Mouse (Mus musculus): ENCODE data around the gene Elk1. TPM values are rescaled to one million over a fixed set of nuclear protein-coding genes. Genes with fewer than 3 reads are reported as not detected.

Elk1 gene
- polyA plus RNA-seq (2012; rRNA removed): 10.7 and 11.4 TPM in 2 replicates

DNA sequence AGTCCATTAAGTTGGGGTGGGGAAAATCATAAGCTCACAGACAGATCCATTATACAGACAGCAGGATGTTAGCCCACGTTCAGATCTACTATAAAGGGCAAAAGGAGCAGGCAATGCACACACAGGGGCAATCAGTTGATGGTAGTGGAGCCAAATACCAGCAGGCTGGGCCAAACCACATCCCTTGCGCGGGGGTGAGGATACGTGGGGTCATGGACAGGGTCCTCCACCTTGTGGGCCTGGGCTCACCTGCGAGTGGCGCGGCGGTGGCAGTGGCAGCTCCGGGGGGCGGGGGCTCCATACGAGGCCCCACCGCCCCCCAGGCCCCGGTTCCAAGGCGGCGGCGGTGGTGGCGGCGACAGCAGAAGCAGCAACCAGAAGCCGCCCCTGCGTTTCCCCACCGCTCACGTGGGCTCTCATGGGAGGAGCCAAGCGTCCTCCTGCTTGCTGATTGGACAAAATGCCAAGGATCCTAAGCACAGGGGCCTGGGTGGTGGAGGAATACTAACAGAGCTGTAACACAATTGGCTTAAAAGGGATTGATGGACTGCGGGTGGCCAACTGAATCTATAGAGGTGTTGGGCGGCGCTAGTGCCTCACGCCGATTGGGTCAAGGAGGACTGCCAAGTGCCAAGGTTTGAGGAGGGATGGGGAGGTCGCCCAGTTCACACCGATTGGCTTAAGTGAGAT lies at the start of gene Elk1:
Gene Elk1 (minus strand): TSS at position 418 of the 690 bp plus-strand sequence.
- peak; percentile 42 for DNase-seq (ENCODE audit: low spot score)

- no peak for DNase-seq (ENCODE audit: low spot score)
Observed at GRCm38 (mm10) chrX:20980901-20981300, 30.5 kb upstream of the Elk1 start.

DNA sequence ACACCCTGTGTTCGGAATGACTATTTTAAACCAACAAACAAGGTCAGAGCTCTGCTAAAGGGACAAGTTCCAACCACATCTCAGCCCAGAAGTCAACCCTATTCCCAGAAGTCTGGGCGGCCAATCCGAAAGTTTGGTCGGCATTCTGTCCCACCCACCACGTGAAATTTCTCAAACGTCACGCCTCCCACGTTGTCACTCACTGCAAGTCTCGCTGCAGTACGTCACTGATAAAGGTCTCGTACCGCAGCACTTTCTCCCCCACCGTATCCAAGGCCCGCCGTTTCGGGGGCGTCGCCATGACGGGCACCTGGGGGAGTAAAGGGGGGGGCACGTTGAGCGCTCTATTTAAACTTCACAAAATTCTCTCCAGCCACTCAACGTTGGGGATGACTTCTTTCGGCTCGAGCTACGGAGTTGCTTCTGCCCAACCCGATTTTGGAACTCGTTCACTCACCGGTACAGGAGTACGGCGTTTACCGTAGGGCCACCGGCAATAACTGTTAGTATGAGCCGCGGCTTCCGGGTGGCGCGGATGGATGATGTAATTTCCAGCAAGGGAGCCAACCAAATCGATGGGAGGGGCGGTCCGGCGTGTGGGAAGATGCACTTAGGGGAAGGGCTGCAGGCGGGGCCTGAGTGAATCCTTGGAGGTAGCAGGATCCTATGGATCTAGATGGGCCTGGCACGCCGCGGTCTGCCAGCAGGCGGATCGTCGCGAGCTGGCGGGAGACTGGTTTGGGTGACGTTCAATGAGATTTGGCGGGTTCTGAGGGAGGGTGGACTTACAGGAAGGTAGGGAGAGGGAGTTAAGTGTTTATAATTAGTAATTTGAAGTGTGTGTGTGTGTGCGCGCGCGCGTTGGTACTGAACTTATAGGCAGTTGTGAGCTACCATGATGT lies 11.3 kb upstream of the Elk1 start, which contains the start of gene Uxt:
Gene Uxt (minus strand): TSS at position 541 of the 902 bp plus-strand sequence.
- peak; percentile 58 for DNase-seq (ENCODE audit: low spot score)

DNA sequence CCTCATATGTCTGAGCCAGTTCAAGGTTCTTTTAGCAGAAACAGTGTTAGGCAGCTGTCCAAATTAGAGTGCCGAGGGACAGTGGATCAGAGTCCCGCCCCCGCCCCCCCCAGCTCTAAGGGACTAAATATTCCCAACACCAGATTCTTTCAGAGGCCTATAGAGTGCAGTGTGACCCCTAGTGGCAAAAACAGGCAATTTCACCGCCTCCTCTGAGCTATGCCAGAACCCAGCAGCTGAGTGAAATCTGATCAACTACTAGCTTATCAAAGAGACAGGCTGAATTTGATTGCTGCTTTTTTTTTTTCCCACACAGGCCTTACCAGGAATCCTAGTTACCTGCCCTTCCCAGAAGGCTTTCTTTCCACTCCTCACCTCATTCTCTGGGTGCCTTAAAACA lies 4.4 kb downstream of the Elk1 start:
- no peak for DNase-seq (ENCODE audit: low spot score)

GRCm38 (mm10) chrX:20931963-20932362 lies 18.4 kb downstream of the Elk1 start:
- DNase-seq (ENCODE audit: low spot score): no peak

- no peak for DNase-seq (ENCODE audit: low spot score)
Observed at GRCm38 (mm10) chrX:20931364-20931763, 19.0 kb downstream of the Elk1 start, which contains the start of gene Cfp. Gene Cfp (minus strand): TSS chrX:20931555.

DNA sequence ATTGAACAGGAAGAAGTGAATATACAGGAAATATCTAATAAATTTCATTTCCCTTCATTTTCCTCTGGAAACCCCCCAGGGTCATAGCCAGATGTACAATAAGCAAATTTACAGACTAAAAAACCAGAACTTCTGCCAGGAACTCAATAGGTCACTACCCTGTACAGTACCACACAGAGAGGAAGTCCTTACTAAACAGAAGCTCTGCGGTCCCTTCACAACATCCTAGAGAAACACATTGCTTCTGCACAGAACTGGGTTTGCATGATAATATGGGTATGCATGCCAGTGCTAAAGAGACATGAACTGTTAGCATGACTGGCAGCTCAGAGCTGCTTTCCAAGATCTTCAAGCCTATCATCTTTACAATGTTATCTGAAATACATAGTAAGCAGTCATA lies 20.5 kb downstream of the Elk1 start:
- no peak for DNase-seq (ENCODE audit: low spot score)

- no peak for DNase-seq (ENCODE audit: low spot score)
Observed at GRCm38 (mm10) chrX:20924976-20925375, 25.4 kb downstream of the Elk1 start.

DNA sequence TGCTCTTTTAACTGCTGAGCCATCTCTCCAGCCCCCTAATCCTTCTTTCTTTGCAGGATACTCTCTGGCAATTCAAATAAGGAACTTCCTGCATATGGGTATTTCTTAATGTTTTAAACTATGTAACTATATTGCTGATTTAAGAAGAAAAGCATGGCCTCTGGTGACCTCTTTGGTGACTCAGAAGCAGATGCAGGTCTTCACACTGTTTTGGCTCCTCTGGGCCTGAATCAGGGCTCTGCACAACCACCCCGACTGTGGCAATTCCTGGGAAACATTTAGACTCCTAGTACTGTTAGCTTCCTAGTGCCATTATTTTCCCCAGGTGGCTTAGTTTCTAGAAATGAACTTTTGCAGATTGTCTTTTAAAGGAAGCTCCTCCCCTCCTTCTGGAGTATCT lies 26.9 kb downstream of the Elk1 start:
- DNase-seq (ENCODE audit: low spot score): no peak

- no peak for DNase-seq (ENCODE audit: low spot score)
Observed at GRCm38 (mm10) chrX:20921366-20921765, 29.0 kb downstream of the Elk1 start.

DNA sequence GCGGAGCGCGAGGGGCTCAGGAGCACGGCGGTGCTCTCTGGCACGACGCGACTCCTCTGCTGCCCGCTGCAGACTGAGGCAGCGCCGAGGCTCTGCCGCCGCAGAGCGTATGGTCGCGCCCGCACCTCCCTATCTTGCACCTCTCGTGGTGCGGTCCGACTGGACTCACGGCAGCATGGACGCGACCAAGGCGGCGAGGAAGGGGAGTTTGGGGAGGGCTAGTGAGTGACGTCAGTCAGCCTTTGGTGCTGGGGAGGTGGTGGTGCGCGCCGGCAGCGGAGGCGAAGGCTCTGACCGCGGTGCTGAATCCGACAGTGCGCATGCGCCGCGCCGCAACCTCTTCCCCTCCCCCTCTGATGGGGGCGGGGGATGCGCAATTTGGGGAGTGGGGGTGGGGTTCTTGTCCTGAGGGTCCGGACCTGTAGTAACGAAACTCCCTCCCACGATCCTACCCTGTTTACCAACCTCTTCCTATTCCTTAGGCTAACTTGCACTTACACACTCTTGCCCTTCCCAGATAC lies 29.5 kb downstream of the Elk1 start, which contains the start of gene Syn1:
Gene Syn1 (minus strand): TSS at position 161 of the 521 bp plus-strand sequence.
- DNase-seq (ENCODE audit: low spot score): peak; percentile 41

GRCm38 (mm10) chrX:20920249-20920843 lies 30.1 kb downstream of the Elk1 start:
- no peak for DNase-seq (ENCODE audit: low spot score)

DNA sequence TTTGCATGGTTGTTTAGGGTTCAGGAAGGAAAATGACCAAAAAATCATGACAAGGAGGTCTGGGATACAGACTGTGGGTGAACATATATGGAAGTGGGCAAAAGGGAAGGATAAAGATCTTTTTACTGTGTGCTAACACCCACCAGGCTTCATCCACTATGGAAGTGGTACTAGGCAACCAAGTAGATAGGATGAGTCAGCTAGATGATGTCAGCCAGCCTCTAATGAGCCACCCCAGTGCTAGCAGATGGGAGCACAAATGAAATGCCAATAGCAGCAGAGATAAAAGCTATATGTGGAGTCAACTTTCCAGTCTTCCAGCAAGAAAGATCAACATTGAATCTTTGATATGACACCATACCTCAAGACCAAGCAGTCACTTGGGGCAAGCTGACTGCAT lies 35.3 kb downstream of the Elk1 start:
- DNase-seq (ENCODE audit: low spot score): no peak

GRCm38 (mm10) chrX:20913726-20914125 lies 36.7 kb downstream of the Elk1 start:
- no peak for DNase-seq (ENCODE audit: low spot score)

GRCm38 (mm10) chrX:20910074-20910473 lies 40.3 kb downstream of the Elk1 start:
- no peak for DNase-seq (ENCODE audit: low spot score)

Other genes with a start within 250 kb of the Elk1 start
- gene Usp11, start 246.7 kb downstream of the Elk1 start, polyA plus RNA-seq (2012; rRNA removed): 12.6 and 13.4 TPM in 2 replicates
- 132 and 153 TPM in 2 replicates for gene Araf, start 152.8 kb downstream of the Elk1 start, polyA plus RNA-seq (2012; rRNA removed)
- 18.2 and 21.5 TPM in 2 replicates for gene Timp1, start 80.4 kb downstream of the Elk1 start, polyA plus RNA-seq (2012; rRNA removed)
- gene Syn1, start 29.6 kb downstream of the Elk1 start, polyA plus RNA-seq (2012; rRNA removed): 0.23 and 0.34 TPM in 2 replicates
- gene Cfp, start 19.1 kb downstream of the Elk1 start, polyA plus RNA-seq (2012; rRNA removed): 33.2 and 35.2 TPM in 2 replicates
- gene Uxt, start 11.4 kb upstream of the Elk1 start, polyA plus RNA-seq (2012; rRNA removed): 21.1 and 24.6 TPM in 2 replicates
- 8.9 and 9.3 TPM in 2 replicates for gene Zfp182, start 111.7 kb upstream of the Elk1 start, polyA plus RNA-seq (2012; rRNA removed)
- not detected in 2 replicates for gene Spaca5, start 117.8 kb upstream of the Elk1 start, polyA plus RNA-seq (2012; rRNA removed)
- gene Zfp300, start 138.9 kb upstream of the Elk1 start, polyA plus RNA-seq (2012; rRNA removed): 0.78 and 0.99 TPM in 2 replicates
- not detected in 2 replicates for gene Ssxa1, start 165.2 kb upstream of the Elk1 start, polyA plus RNA-seq (2012; rRNA removed)
- not detected in 2 replicates for gene Gm21876, start 225.0 kb upstream of the Elk1 start, polyA plus RNA-seq (2012; rRNA removed)

Measured in urinary bladder, adult 2 months (tissue).